Mouse (Mus musculus) liver, postnatal 0 days (tissue): ENCODE data around the gene Fam185a.

Source experiments
- CTCF ChIP-seq: sonication (generic); IDR thresholded peaks from 2 replicates; pipeline ENCODE4 v1.5.1; 2016; ENCODE audit warnings: antibody characterized with exemption, low read depth
- EP300 ChIP-seq: IDR thresholded peaks from 2 replicates; pipeline ENCODE4 v1.6.1; 2016; ENCODE audit warnings: antibody characterized with exemption, low read depth, mild to moderate bottlenecking

DNA sequence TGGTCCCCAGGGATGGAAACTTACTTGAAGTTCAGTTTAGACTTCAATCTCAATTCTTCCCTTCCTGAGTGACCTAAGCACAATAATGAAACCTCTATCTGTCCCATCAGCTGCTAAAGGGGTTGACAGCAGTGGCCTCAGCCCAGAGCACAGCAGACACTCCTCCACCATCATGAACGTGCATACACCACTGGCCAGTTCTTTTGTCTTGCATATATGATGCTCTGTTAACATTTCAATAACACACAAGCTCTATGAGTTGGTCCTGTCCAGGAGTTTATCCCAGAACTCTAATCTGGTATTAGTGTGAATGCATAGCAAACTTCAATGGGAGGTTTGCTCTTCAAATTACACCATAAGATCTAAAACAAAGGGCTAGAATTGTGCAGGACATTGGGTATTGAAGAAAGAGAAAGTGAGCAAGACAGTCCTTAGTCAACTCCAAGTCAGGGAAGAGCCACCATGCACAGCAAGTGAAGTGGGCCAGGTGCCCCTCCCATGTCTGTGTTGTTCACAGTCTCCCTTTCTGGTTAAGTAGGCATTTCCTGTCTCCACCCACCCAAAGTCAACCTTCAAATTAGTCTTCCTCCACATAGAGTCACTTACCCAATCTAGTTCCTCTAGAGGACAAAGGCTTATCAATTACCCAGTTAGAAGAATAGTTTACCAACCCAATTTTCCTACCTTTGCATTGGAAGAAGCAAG, 10.5 kb upstream of the Fam185a start:
- TF ChIP-seq CTCF (no peak), EP300 (no peak)
